Mouse (Mus musculus): ENCODE measurements around the gene Upk2. TPM values are rescaled to one million over a fixed set of nuclear protein-coding genes. Genes with fewer than 3 reads are reported as not detected.

The Upk2 gene
- polyA plus RNA-seq (2012; rRNA removed) (0.04 TPM in 1 of 2 replicates, not detected in the other), polyA plus RNA-seq (2014; fragmentation: Nextera tagmentation; extraction: Ambion mirVana) (not detected in 2 replicates)

GRCm38 (mm10) chr9:44454891-44455220, at the start of gene Upk2:
Gene Upk2 (minus strand): TSS chr9:44454976.
- Histone ChIP-seq H3K27me3 (ENCODE audit: control insufficient read depth, insufficient read depth, low read length) (no peaks in the 10 kb centered on the region; the same call in 1 of the 2 replicates), H3K27ac (no peak within 1 kb of the TSS), H3K36me3 (replicated peaks; ENCODE audit: control insufficient read depth, insufficient read depth, low read depth) (no peaks in the 10 kb centered on the region), H3K9ac (replicated peaks) (no peak within 1 kb of the TSS), H3K9me3 (ENCODE audit: control insufficient read depth, low read length) (no peaks in the 10 kb centered on the region), H3K4me3 (ENCODE audit: insufficient read depth in 1 of 2, low read depth in 2 of 2, low read length in 2 of 2) (no peak within 1 kb of the TSS), H3K4me1 (replicated peaks; ENCODE audit: control insufficient read depth in 2 of 2, insufficient read depth in 2 of 2, low read length in 1 of 2) (no peaks in the 10 kb centered on the region), H3K4me2 (ENCODE audit: low read depth) (no peak within 1 kb of the TSS)
- ATAC-seq (ENCODE audit: insufficient read depth) (no peak), DNase-seq (ENCODE audit: low read depth in 3 of 3, low spot score in 3 of 3) (no peak)
- TF ChIP-seq EP300 (IDR thresholded peaks at IDR 0.05; ENCODE audit: low read depth) = no peak
- TF ChIP-seq CTCF (IDR thresholded peaks at IDR 0.05; ENCODE audit: low read depth) = 0 out of 2 replicates have a peak, but pooled peaks have one; percentile 14
- 25% methylated on average over 4 of the region's 4 CpGs for WGBS (ENCODE audit: insufficient replicate concordance)

GRCm38 (mm10) chr9:44502006-44502405, 47.2 kb upstream of the Upk2 start:
- H3K4me3 ChIP-seq (ENCODE audit: insufficient read depth in 1 of 2, low read depth in 2 of 2, low read length in 2 of 2) = no peak overlapping the region
- DNase-seq (ENCODE audit: low read depth in 3 of 3, low spot score in 3 of 3) = peak in 2 of 3 experiments; percentile 54 to 58
- no peak for ATAC-seq (ENCODE audit: insufficient read depth)
- H3K36me3 ChIP-seq (replicated peaks; ENCODE audit: control insufficient read depth, insufficient read depth, low read depth) = no peaks in the 10 kb centered on the region
- H3K27me3 ChIP-seq (ENCODE audit: control insufficient read depth, insufficient read depth, low read length) = peaks cover 14% of the 10 kb centered on the region
- 3% methylated on average over 4 of the region's 4 CpGs for WGBS (ENCODE audit: insufficient replicate concordance)
- H3K9me3 ChIP-seq (ENCODE audit: control insufficient read depth, low read length) = no peaks in the 10 kb centered on the region
- no peak overlapping the region for H3K4me2 ChIP-seq (ENCODE audit: low read depth)
- TF ChIP-seq EP300 (IDR thresholded peaks at IDR 0.05; ENCODE audit: low read depth) = no peak
- peak; percentile 95 for TF ChIP-seq CTCF (IDR thresholded peaks at IDR 0.05; ENCODE audit: low read depth)
- no peak overlapping the region for H3K9ac ChIP-seq (replicated peaks)
- H3K4me1 ChIP-seq (replicated peaks; ENCODE audit: control insufficient read depth in 2 of 2, insufficient read depth in 2 of 2, low read length in 1 of 2) = peaks cover 0 to 3% of the 10 kb centered on the region in 2 experiments; a peak in 1 of 4 replicates
- H3K27ac ChIP-seq = no peak overlapping the region

- no peak overlapping the region for H3K9ac ChIP-seq (replicated peaks)
- peaks cover 0 to 3% of the 10 kb centered on the region in 2 experiments; a peak in 1 of 4 replicates for H3K4me1 ChIP-seq (replicated peaks; ENCODE audit: control insufficient read depth in 2 of 2, insufficient read depth in 2 of 2, low read length in 1 of 2)
- no peaks in the 10 kb centered on the region for H3K9me3 ChIP-seq (ENCODE audit: control insufficient read depth, low read length)
- no peak overlapping the region for H3K27ac ChIP-seq
- H3K4me3 ChIP-seq (ENCODE audit: insufficient read depth in 1 of 2, low read depth in 2 of 2, low read length in 2 of 2) = no peak overlapping the region
- peaks cover 14% of the 10 kb centered on the region for H3K27me3 ChIP-seq (ENCODE audit: control insufficient read depth, insufficient read depth, low read length)
- no peak for ATAC-seq (ENCODE audit: insufficient read depth)
- no peaks in the 10 kb centered on the region for H3K36me3 ChIP-seq (replicated peaks; ENCODE audit: control insufficient read depth, insufficient read depth, low read depth)
- no peak overlapping the region for H3K4me2 ChIP-seq (ENCODE audit: low read depth)
- DNase-seq (ENCODE audit: low read depth in 3 of 3, low spot score in 3 of 3) = no peak
- 65% methylated on average over 10 of the region's 10 CpGs for WGBS (ENCODE audit: insufficient replicate concordance)
- no peak for TF ChIP-seq EP300 (IDR thresholded peaks at IDR 0.05; ENCODE audit: low read depth)
- no peak for TF ChIP-seq CTCF (IDR thresholded peaks at IDR 0.05; ENCODE audit: low read depth)
Measured at GRCm38 (mm10) chr9:44501206-44501879, 46.6 kb upstream of the Upk2 start.

GRCm38 (mm10) chr9:44500638-44501175, 45.9 kb upstream of the Upk2 start:
- peaks cover 14% of the 10 kb centered on the region for H3K27me3 ChIP-seq (ENCODE audit: control insufficient read depth, insufficient read depth, low read length)
- no peaks in the 10 kb centered on the region for H3K9me3 ChIP-seq (ENCODE audit: control insufficient read depth, low read length)
- no peak overlapping the region for H3K9ac ChIP-seq (replicated peaks)
- no peak overlapping the region for H3K4me3 ChIP-seq (ENCODE audit: insufficient read depth in 1 of 2, low read depth in 2 of 2, low read length in 2 of 2)
- no peak overlapping the region for H3K27ac ChIP-seq
- TF ChIP-seq CTCF (IDR thresholded peaks at IDR 0.05; ENCODE audit: low read depth) (no peak), EP300 (IDR thresholded peaks at IDR 0.05; ENCODE audit: low read depth) (no peak)
- WGBS (ENCODE audit: insufficient replicate concordance) = 67% methylated on average over 8 of the region's 8 CpGs
- ATAC-seq (ENCODE audit: insufficient read depth) = no peak
- peaks cover 0 to 3% of the 10 kb centered on the region in 2 experiments; a peak in 1 of 4 replicates for H3K4me1 ChIP-seq (replicated peaks; ENCODE audit: control insufficient read depth in 2 of 2, insufficient read depth in 2 of 2, low read length in 1 of 2)
- no peak overlapping the region for H3K4me2 ChIP-seq (ENCODE audit: low read depth)
- no peak for DNase-seq (ENCODE audit: low read depth in 3 of 3, low spot score in 3 of 3)
- no peaks in the 10 kb centered on the region for H3K36me3 ChIP-seq (replicated peaks; ENCODE audit: control insufficient read depth, insufficient read depth, low read depth)

- Histone ChIP-seq H3K36me3 (replicated peaks; ENCODE audit: control insufficient read depth, insufficient read depth, low read depth) (no peaks in the 10 kb centered on the region), H3K4me1 (replicated peaks; ENCODE audit: control insufficient read depth in 2 of 2, insufficient read depth in 2 of 2, low read length in 1 of 2) (peaks cover 0 to 6% of the 10 kb centered on the region in 2 experiments; a peak in 1 of 4 replicates), H3K4me2 (ENCODE audit: low read depth) (no peak overlapping the region), H3K9me3 (ENCODE audit: control insufficient read depth, low read length) (no peaks in the 10 kb centered on the region), H3K27ac (no peak overlapping the region), H3K27me3 (ENCODE audit: control insufficient read depth, insufficient read depth, low read length) (peaks cover 14% of the 10 kb centered on the region), H3K9ac (replicated peaks) (no peak overlapping the region), H3K4me3 (ENCODE audit: insufficient read depth in 1 of 2, low read depth in 2 of 2, low read length in 2 of 2) (no peak overlapping the region)
- TF ChIP-seq CTCF (IDR thresholded peaks at IDR 0.05; ENCODE audit: low read depth) (no peak), EP300 (IDR thresholded peaks at IDR 0.05; ENCODE audit: low read depth) (no peak)
- ATAC-seq (ENCODE audit: insufficient read depth) = no peak
- DNase-seq (ENCODE audit: low read depth in 3 of 3, low spot score in 3 of 3) = no peak
- WGBS (ENCODE audit: insufficient replicate concordance) = 70% methylated on average over 5 of the region's 5 CpGs
Measured at GRCm38 (mm10) chr9:44500163-44500533, 45.4 kb upstream of the Upk2 start.
